Mouse (Mus musculus) liver, embryonic 14.5 days (tissue): ENCODE data around the gene Rasip1. TPM values are rescaled to one million over a fixed set of nuclear protein-coding genes. Genes with fewer than 3 reads are reported as not detected.
"Not testable (repeated sequence)": the region's sequence is repeated elsewhere in the genome, so short reads cannot be mapped to it uniquely, and the experiment has no call there.

ENCODE experiments used
- ATAC-seq: fragments of 200-750 bp; cut with Nextera tagmentation; 2 replicates; pipeline ENCODE4 v1.8.0; 2017; ENCODE audit warnings: moderate number of reproducible peaks, mild to moderate bottlenecking, moderate library complexity; ENCODE audit not compliant: insufficient read depth
- DNase-seq, 3 experiments: peaks; one replicate each; pipeline ENCODE4 v3.0.0-alpha.2; 2012 to 2013; ENCODE audit warnings: low read depth in 3 of 3, low spot score in 3 of 3
- H3K27ac ChIP-seq: fragments of 300-500 bp; sonication (generic); 2 replicates; pipeline ENCODE4 v1.5.1; 2014; ENCODE audit warnings: moderate library complexity, mild to moderate bottlenecking, control low read depth, inconsistent platforms
- H3K27me3 ChIP-seq: fragments of 300-500 bp; sonication (generic); 2 replicates; pipeline ENCODE4 v1.6.1; 2014; ENCODE audit warnings: mild to moderate bottlenecking, low read length, moderate library complexity; ENCODE audit not compliant: control insufficient read depth, insufficient read depth
- H3K36me3 ChIP-seq: fragments of 300-500 bp; sonication (generic); replicated peaks from 2 replicates; pipeline ENCODE4 v1.6.1; 2014; ENCODE audit warnings: low read depth; ENCODE audit not compliant: control insufficient read depth, insufficient read depth
- H3K4me1 ChIP-seq, 2 experiments: fragments of 200-500 bp in 1 of 2; fragments of 300-500 bp in 1 of 2; sonication (generic) in 1 of 2; replicated peaks; 2 replicates each; pipeline ENCODE4 v1.6.1; 2012 to 2014; ENCODE audit warnings: antibody characterized with exemption in 1 of 2, inconsistent platforms in 1 of 2, low read length in 1 of 2; ENCODE audit not compliant: control insufficient read depth in 2 of 2, insufficient read depth in 2 of 2
- H3K4me2 ChIP-seq: fragments of 300-500 bp; sonication (generic); 2 replicates; pipeline ENCODE4 v1.6.1; 2014; ENCODE audit warnings: low read depth, mild to moderate bottlenecking, control low read depth, moderate library complexity
- H3K4me3 ChIP-seq, 2 experiments: fragments of 200-500 bp in 1 of 2; fragments of 300-500 bp in 1 of 2; sonication (generic) in 1 of 2; 2 replicates each; pipeline ENCODE4 v1.5.1; 2012 to 2014; ENCODE audit warnings: low read depth in 2 of 2, low read length in 2 of 2, mild to moderate bottlenecking in 2 of 2, control low read depth in 1 of 2, inconsistent platforms in 1 of 2, moderate library complexity in 1 of 2; ENCODE audit not compliant: insufficient read depth in 1 of 2
- H3K9ac ChIP-seq: fragments of 300-500 bp; sonication (generic); replicated peaks from 2 replicates; pipeline ENCODE4 v1.6.1; 2014; ENCODE audit warnings: mild to moderate bottlenecking, control low read depth, moderate library complexity
- H3K9me3 ChIP-seq: fragments of 300-500 bp; sonication (generic); 2 replicates; pipeline ENCODE4 v1.6.1; 2016; ENCODE audit warnings: low read length, mixed read lengths; ENCODE audit not compliant: control insufficient read depth
- CTCF ChIP-seq: IDR thresholded peaks from 2 replicates; pipeline ENCODE4 v1.5.1; 2016; ENCODE audit warnings: antibody characterized with exemption, low read depth, control low read depth
- EP300 ChIP-seq: IDR thresholded peaks from 2 replicates; pipeline ENCODE4 v1.6.1; 2016; ENCODE audit warnings: antibody characterized with exemption, low read depth
- WGBS: fragments of 180-500 bp; shearing (Covaris S2); extraction: QIAGEN DNeasy Blood & Tissue Kit; methylation state at CpG from one replicate; pipeline ENCODE4 v1.1.7; 2014; ENCODE audit not compliant: insufficient replicate concordance; 5-methylcytosine and 5-hydroxymethylcytosine counted together
- polyA plus RNA-seq, 2 experiments: library from polyadenylated mRNA; depleted of rRNA in 1 of 2; stranded (reverse) in 1 of 2; unstranded in 1 of 2; fragments of >200 nt; fragmentation: Nextera tagmentation in 1 of 2; extraction: Ambion mirVana in 1 of 2; gene quantifications; 2 replicates each; pipeline versions ENCODE4 v1.2.1 to v1.2.3; 2012 to 2014

The Rasip1 gene
- polyA plus RNA-seq, 2 experiments, result 1.3 to 2.2 TPM

DNA sequence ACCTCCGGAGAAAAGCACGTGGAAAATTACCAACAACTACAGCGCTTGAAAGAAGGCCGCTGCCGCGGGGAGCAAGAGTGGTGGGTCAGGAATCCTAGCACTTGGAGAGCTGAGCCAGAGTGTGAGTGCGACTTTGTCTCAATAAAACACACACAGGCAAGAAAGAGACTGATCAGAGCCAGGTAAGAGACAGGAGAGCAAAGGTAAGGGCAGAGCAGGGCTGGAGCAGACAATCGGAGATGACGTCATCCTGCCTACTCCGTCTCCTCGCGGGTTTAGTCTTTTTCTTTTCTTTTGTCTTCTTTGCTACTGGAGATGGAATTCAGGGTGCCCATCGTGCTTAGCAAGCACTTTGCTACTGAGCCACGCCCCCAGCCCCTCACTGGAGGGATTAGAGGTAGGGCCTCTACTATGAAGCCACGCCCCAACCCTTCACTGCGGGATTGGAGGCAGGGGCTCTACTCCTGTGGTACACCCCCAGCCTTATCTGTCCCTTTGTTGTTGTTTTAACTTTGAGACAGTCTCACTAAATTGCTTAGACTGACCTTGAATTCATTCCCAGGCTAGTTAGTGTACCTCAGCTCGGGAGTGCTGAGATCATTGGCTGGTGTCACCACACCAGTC, 27.2 kb downstream of the Rasip1 start:
- ATAC-seq, result no peak
- WGBS, result 31% methylated on average over 17 of the region's 17 CpGs
- H3K4me1 ChIP-seq, result peaks cover 0 to 5% of the 10 kb centered on the region in 2 experiments; a peak in 3 of 4 replicates
- no peak overlapping the region for H3K27ac ChIP-seq
- no peak for DNase-seq
- H3K36me3 ChIP-seq, result no peaks in the 10 kb centered on the region
- H3K9me3 ChIP-seq, result no peaks in the 10 kb centered on the region
- no peaks in the 10 kb centered on the region for H3K27me3 ChIP-seq
- peak overlapping the region; percentile 31; the same call in 1 of the 2 replicates for H3K4me2 ChIP-seq
- no peak overlapping the region for H3K9ac ChIP-seq
- peak overlapping the region in 1 of 2 experiments; percentile 29; a peak in 2 of 4 replicates for H3K4me3 ChIP-seq
- TF ChIP-seq CTCF, result no peak
- no peak for TF ChIP-seq EP300

DNA sequence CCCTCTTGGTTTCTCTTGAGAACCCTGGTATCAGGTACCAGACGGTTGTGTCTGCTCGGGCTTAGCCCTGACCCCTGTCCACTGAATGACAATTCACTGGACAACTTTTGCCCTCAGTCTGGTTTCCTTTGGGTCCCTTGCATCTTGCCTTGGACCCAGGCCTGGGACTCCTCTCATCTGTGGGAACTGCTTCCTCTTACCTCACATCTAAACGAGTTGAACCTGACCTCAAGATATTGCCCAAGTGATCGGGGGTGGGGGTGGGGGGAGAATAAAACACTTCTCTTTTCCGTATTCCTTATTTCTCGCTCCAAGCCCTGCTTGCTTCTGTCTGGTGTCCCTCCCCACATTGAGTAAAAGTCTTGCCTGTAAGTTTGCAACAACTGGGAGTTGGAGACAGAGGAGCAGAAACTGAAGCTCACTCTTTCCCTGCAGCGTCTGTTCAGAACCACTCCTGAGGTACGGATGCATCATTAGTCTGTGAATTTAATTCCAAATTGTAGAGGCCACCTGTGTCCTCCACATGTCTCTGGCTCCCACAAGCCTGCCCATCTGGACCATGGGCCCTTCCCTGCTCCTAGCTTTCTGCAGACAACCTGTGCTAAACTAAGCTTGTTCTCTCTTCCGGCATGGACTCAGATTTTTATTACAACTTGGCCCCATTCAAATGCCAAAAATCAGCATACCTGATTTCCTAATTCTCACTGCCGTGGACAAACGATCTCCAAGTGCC, 33.6 kb downstream of the Rasip1 start:
- WGBS, result 48% methylated on average over 11 of the region's 11 CpGs
- H3K4me3 ChIP-seq, result no peak overlapping the region
- H3K9me3 ChIP-seq, result no peaks in the 10 kb centered on the region
- H3K27me3 ChIP-seq, result no peaks in the 10 kb centered on the region
- H3K4me1 ChIP-seq, result peaks cover 0 to 5% of the 10 kb centered on the region in 2 experiments; a peak in 1 of 4 replicates
- no peaks in the 10 kb centered on the region for H3K36me3 ChIP-seq
- no peak overlapping the region for H3K4me2 ChIP-seq
- no peak for ATAC-seq
- no peak overlapping the region for H3K9ac ChIP-seq
- no peak overlapping the region for H3K27ac ChIP-seq
- no peak for TF ChIP-seq CTCF
- DNase-seq, result no peak

DNA sequence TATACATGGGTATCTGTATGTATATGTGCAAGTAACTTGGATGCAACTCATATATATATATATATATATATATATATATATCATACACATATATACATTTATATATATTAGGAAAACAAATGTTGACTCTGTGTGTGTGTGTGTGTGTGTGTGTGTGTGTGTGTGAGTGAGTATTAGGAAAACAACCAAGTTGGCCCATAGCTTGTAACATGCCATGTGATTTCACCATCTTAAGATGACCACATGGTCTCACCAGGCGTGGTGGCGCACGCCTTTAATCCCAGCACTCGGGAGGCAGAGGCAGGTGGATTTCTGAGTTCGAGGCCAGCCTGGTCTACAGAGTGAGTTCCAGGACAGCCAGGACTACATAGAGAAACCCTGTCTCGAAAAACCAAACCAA, 34.4 kb downstream of the Rasip1 start:
- not testable (repeated sequence) for ATAC-seq, H3K4me3 ChIP-seq, H3K4me2 ChIP-seq, H3K36me3 ChIP-seq, H3K9me3 ChIP-seq, H3K27ac ChIP-seq, H3K27me3 ChIP-seq, H3K4me1 ChIP-seq, DNase-seq, H3K9ac ChIP-seq
- WGBS, result 64% methylated on average over 6 of the region's 6 CpGs

DNA sequence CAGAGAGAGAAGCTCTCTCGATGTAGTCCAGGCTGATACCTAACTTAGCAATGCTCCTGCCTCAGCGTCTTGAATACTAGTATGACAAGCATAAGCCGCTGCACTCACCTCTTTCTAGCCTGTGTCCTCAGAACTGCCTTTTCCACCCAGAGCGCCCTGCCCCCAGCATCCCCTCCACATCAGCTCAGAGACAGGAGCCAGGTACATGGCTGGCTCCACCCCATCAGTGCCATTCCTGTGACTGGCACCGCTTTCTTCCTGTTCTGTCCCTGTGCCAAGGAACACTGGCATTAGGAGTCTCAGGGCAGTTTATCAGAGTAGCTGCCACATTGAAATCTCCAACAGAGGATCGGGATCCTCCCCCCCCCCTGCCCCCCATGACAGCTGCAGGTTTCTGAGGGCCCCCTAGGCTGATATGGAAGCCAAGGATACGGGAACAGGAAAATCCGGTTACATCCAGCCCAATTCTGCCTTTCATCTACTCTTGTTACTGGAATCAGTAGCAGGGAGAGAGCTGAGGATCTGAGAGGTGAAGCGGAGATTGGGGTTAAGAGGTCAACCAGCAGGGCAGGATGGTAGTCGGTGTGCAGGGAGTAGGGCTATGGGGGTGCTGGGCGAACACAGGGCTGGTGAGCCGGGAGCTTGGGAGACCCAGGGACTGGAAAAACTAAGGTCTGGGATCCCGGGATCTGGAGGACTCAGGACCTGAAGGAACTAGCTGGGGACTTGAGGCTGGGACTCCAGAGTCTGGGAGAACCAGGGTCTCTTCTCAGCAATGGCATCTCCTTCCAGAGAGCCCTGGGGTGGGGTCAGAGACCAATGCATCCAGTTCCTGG, 38.2 kb downstream of the Rasip1 start:
- TF ChIP-seq EP300 (no peak), CTCF (no peak)
- ATAC-seq (no peak), DNase-seq (no peak)
- Histone ChIP-seq H3K4me1 (peaks cover 0 to 5% of the 10 kb centered on the region in 2 experiments; a peak in 1 of 4 replicates), H3K9me3 (no peaks in the 10 kb centered on the region), H3K4me2 (no peak overlapping the region), H3K27ac (no peak overlapping the region), H3K36me3 (no peaks in the 10 kb centered on the region), H3K4me3 (no peak overlapping the region), H3K27me3 (no peaks in the 10 kb centered on the region), H3K9ac (no peak overlapping the region)
- 43% methylated on average over 13 of the region's 13 CpGs for WGBS

DNA sequence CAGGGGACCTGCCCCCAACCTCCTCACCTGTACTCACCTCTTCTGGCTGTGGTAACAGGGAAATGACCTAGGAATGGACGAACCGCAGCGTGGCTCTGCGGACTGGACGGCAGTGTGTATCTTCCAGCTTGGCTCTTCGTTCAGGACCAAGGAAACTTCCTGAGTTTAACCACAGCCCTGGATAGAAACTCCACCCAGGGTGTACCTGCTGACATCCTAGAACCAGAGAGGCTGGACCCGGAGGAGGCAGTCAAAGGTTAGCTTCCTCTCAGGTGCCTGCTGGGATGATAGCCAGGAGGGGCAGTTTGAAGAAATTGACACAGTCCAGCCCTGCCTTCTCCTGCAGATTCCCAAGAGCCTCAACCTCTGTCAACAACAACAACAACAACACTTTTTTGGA, 38.9 kb downstream of the Rasip1 start, which contains the start of gene Fut2:
Gene Fut2 (minus strand): TSS at position 234 of the 400 bp plus-strand sequence.
- Histone ChIP-seq H3K9me3 (no peaks in the 10 kb centered on the region), H3K36me3 (no peaks in the 10 kb centered on the region), H3K27ac (no peak within 1 kb of the TSS), H3K4me1 (peaks cover 0 to 5% of the 10 kb centered on the region in 2 experiments; a peak in 1 of 4 replicates), H3K27me3 (no peaks in the 10 kb centered on the region), H3K9ac (no peak within 1 kb of the TSS), H3K4me2 (no peak within 1 kb of the TSS), H3K4me3 (no peak within 1 kb of the TSS)
- 65% methylated on average over 7 of the region's 7 CpGs for WGBS
- ATAC-seq (no peak), DNase-seq (no peak)
- TF ChIP-seq EP300 (no peak), CTCF (no peak)
